Mouse (Mus musculus) liver, adult 2 months (tissue): ENCODE measurements around the gene Brms1l. TPM values are rescaled to one million over a fixed set of nuclear protein-coding genes. Genes with fewer than 3 reads are reported as not detected.
"Not testable (repeated sequence)": the region's sequence is repeated elsewhere in the genome, so short reads cannot be mapped to it uniquely, and the experiment has no call there.

Experiments used
- DNase-seq: peaks from one replicate; pipeline ENCODE4 v3.0.0-alpha.2; 2011; ENCODE audit warnings: low read depth, low spot score; ENCODE audit errors: extremely low read depth
- H3K27ac ChIP-seq: fragments of 200-500 bp; replicated peaks from 2 replicates; pipeline ENCODE4 v1.5.1; 2012; ENCODE audit warnings: low read depth, mild to moderate bottlenecking, control low read depth, inconsistent platforms, low read length; ENCODE audit not compliant: insufficient read depth
- H3K27me3 ChIP-seq: fragments of 200-500 bp; 2 replicates; pipeline ENCODE4 v1.6.1; 2012; ENCODE audit warnings: mild to moderate bottlenecking, moderate library complexity, low read length, inconsistent platforms; ENCODE audit not compliant: control insufficient read depth, insufficient read depth
- H3K36me3 ChIP-seq: fragments of 200-500 bp; 2 replicates; pipeline ENCODE4 v1.6.1; 2012; ENCODE audit warnings: low read length, inconsistent platforms; ENCODE audit not compliant: control insufficient read depth, insufficient read depth
- H3K4me1 ChIP-seq: fragments of 200-500 bp; 2 replicates; pipeline ENCODE4 v1.6.1; 2011; ENCODE audit warnings: low read length; ENCODE audit not compliant: control insufficient read depth, insufficient read depth
- H3K4me3 ChIP-seq: fragments of 200-500 bp; 2 replicates; pipeline ENCODE4 v1.5.1; 2011; ENCODE audit warnings: low read depth, mild to moderate bottlenecking, control low read depth, low read length, moderate library complexity; ENCODE audit not compliant: insufficient read depth
- H3K79me2 ChIP-seq: fragments of 200-500 bp; 2 replicates; pipeline ENCODE4 v1.6.1; 2012; ENCODE audit warnings: inconsistent platforms, mild to moderate bottlenecking, low read length, moderate library complexity; ENCODE audit not compliant: control insufficient read depth, insufficient read depth
- H3K9ac ChIP-seq: fragments of 200-500 bp; 2 replicates; pipeline ENCODE4 v1.6.1; 2012; ENCODE audit warnings: low read depth, mild to moderate bottlenecking, control low read depth, inconsistent platforms, low read length
- CTCF ChIP-seq: fragments of 200-500 bp; IDR thresholded peaks from 2 replicates; pipeline ENCODE4 v1.5.1; 2011; ENCODE audit warnings: low read depth, low read length, control low read depth
- POLR2A ChIP-seq: fragments of 200-500 bp; IDR thresholded peaks from 2 replicates; pipeline ENCODE4 v1.6.1; 2011; ENCODE audit warnings: low read length, control low read depth; ENCODE audit not compliant: insufficient read depth; ENCODE audit errors: extremely low read depth
- WGBS: fragments of 180-500 bp; shearing (Covaris S2); methylation state at CpG from one replicate; pipeline ENCODE4 v1.1.7; 2018; 5-methylcytosine and 5-hydroxymethylcytosine counted together
- polyA plus RNA-seq: library from polyadenylated mRNA; depleted of rRNA; stranded (reverse); fragments of >200 nt; gene quantifications from 2 replicates; pipeline ENCODE4 v1.2.3, GENCODE M21; 2012; rRNA removed
- total RNA-seq: library from RNA; depleted of rRNA; stranded (reverse); fragments of >200 nt; gene quantifications from 2 replicates; pipeline ENCODE4 v1.2.3, GENCODE M21; 2014; rRNA removed

The Brms1l gene
- total RNA-seq (2.7 and 3.1 TPM in 2 replicates), polyA plus RNA-seq (1.8 and 2.6 TPM in 2 replicates)

- H3K36me3 ChIP-seq, result no peaks in the 10 kb centered on the region
- H3K27ac ChIP-seq, result peak within 1 kb of the TSS; percentile 53
- H3K4me1 ChIP-seq, result no peaks in the 10 kb centered on the region
- DNase-seq, result peak; percentile 96
- H3K27me3 ChIP-seq, result no peaks in the 10 kb centered on the region
- TF ChIP-seq POLR2A (peak; percentile 50; the same call in 1 of the 2 replicates), CTCF (no peak)
- H3K9ac ChIP-seq, result peak within 1 kb of the TSS; percentile 82
- no peaks in the 10 kb centered on the region; the same call in 1 of the 2 replicates for H3K79me2 ChIP-seq
- WGBS, result under 1% methylated on average over 77 of the region's 77 CpGs
- peak within 1 kb of the TSS; percentile 79 for H3K4me3 ChIP-seq
These were observed at the start of gene Brms1l for GRCm38 (mm10) chr12:55836199-55836951. TSS of gene Brms1l (plus strand) at chr12:55836324.

- H3K79me2 ChIP-seq, H3K4me3 ChIP-seq, DNase-seq, H3K9ac ChIP-seq, H3K27ac ChIP-seq, H3K27me3 ChIP-seq, H3K36me3 ChIP-seq, H3K4me1 ChIP-seq: not testable (repeated sequence)
- WGBS, result 83% methylated on average over 4 of the region's 4 CpGs
These were observed 41.6 kb upstream of the Brms1l start for GRCm38 (mm10) chr12:55794485-55794884.

GRCm38 (mm10) chr12:55797103-55797502 lies 39.0 kb upstream of the Brms1l start:
- no peak for TF ChIP-seq CTCF
- TF ChIP-seq POLR2A, result no peak
- no peak for DNase-seq
- 74% methylated on average over 3 of the region's 3 CpGs for WGBS

GRCm38 (mm10) chr12:55798745-55799144 lies 37.4 kb upstream of the Brms1l start:
- Histone ChIP-seq H3K79me2 (peaks cover 2% of the 10 kb centered on the region; the same call in 1 of the 2 replicates), H3K36me3 (no peaks in the 10 kb centered on the region; the same call in 1 of the 2 replicates)
- 78% methylated on average over 4 of the region's 4 CpGs for WGBS

More at GRCm38 (mm10) chr12:55797103-55797502, 39.0 kb upstream of the Brms1l start:
- H3K79me2 ChIP-seq, result peaks cover 2% of the 10 kb centered on the region; the same call in 1 of the 2 replicates
- H3K4me1 ChIP-seq, result no peaks in the 10 kb centered on the region
- H3K27ac ChIP-seq, result no peak overlapping the region
- no peaks in the 10 kb centered on the region; the same call in 1 of the 2 replicates for H3K36me3 ChIP-seq
- no peak overlapping the region for H3K9ac ChIP-seq
- H3K27me3 ChIP-seq, result no peaks in the 10 kb centered on the region
- no peak overlapping the region for H3K4me3 ChIP-seq

GRCm38 (mm10) chr12:55800144-55800543 lies 36.0 kb upstream of the Brms1l start:
- H3K79me2 ChIP-seq, result peaks cover 2% of the 10 kb centered on the region; the same call in 1 of the 2 replicates
- no peak for DNase-seq
- no peak for TF ChIP-seq CTCF
- no peak for TF ChIP-seq POLR2A
- 90% methylated on average over 5 of the region's 5 CpGs for WGBS
- H3K36me3 ChIP-seq, result no peaks in the 10 kb centered on the region
- no peaks in the 10 kb centered on the region for H3K27me3 ChIP-seq
- no peak overlapping the region for H3K9ac ChIP-seq
- no peaks in the 10 kb centered on the region for H3K4me1 ChIP-seq
- no peak overlapping the region for H3K4me3 ChIP-seq
- no peak overlapping the region for H3K27ac ChIP-seq

More at GRCm38 (mm10) chr12:55798745-55799144, 37.4 kb upstream of the Brms1l start:
- H3K4me3 ChIP-seq, result no peak overlapping the region
- TF ChIP-seq POLR2A (no peak), CTCF (no peak)
- H3K4me1 ChIP-seq, result no peaks in the 10 kb centered on the region
- no peak overlapping the region for H3K27ac ChIP-seq
- no peak overlapping the region for H3K9ac ChIP-seq
- no peaks in the 10 kb centered on the region for H3K27me3 ChIP-seq
- DNase-seq, result no peak

- H3K27ac ChIP-seq, result no peak overlapping the region
- H3K4me3 ChIP-seq, result no peak overlapping the region
- H3K36me3 ChIP-seq, result no peaks in the 10 kb centered on the region
- no peaks in the 10 kb centered on the region for H3K4me1 ChIP-seq
- TF ChIP-seq CTCF (no peak), POLR2A (no peak)
- peaks cover 4% of the 10 kb centered on the region; the same call in 1 of the 2 replicates for H3K79me2 ChIP-seq
- H3K9ac ChIP-seq, result no peak overlapping the region
- no peak for DNase-seq
- H3K27me3 ChIP-seq, result no peaks in the 10 kb centered on the region
- WGBS, result 94% methylated on average over 4 of the region's 4 CpGs
These were observed 35.0 kb upstream of the Brms1l start for GRCm38 (mm10) chr12:55801131-55801530.
